ENCODE assay signal across 15 mouse cellular contexts in genomic region chr7:46459200-46459599, GRCm38 (mm10).
DNase-seq lines count a peak whose midpoint lies in the region; ATAC-seq lines count a peak whose summit lies in the region.
"Had no signal": no experiment of that assay in that cellular context is flagged by ENCODE, and none has a peak within 500 bp of the region (broad histone marks: within the 10 kb centered on the region; RNA-seq: fewer than 3 reads in every experiment).

No protein-coding gene starts in this region.

- peak overlapping the region; percentile 65 for H3K27ac ChIP-seq in midbrain, embryonic 13.5 days
- no peak overlapping the region for H3K27ac ChIP-seq in midbrain, embryonic 10.5 days (replicated peaks)
- H3K27ac ChIP-seq in hindbrain, embryonic 14.5 days, result peak overlapping the region; percentile 70
- H3K27ac ChIP-seq in neural tube, embryonic 14.5 days (ENCODE audit: low read depth, low read length), result peak overlapping the region; percentile 55
- H3K27ac ChIP-seq: liver, embryonic 12.5 days; stomach, postnatal 0 days had no signal

- ATAC-seq in midbrain, embryonic 13.5 days, result peak; percentile 70
- ATAC-seq in hindbrain, embryonic 14.5 days (ENCODE audit: low FRiP score), result peak; percentile 49
- peak; percentile 58; the same call in 1 of the 2 replicates for ATAC-seq in neural tube, embryonic 14.5 days (ENCODE audit: low read depth)
- ATAC-seq: inflammation-experienced regulatory T-cells, adult 6 months; liver, embryonic 12.5 days; lung, postnatal 0 days had no signal

- DNase-seq in midbrain, embryonic 10.5 days (ENCODE audit: low spot score), result no peak
- peak; percentile 89 for DNase-seq in cerebellum, adult 9-11 months
- DNase-seq in hindbrain, embryonic 14.5 days (ENCODE audit: low spot score), result no peak
- DNase-seq in urinary bladder, adult 18-20 months (ENCODE audit: low spot score in 2 of 2), result no peak
- no peak for DNase-seq in c-Kit-positive CD71-positive TER-119-positive erythroid progenitor cells, embryonic 14.5 days (ENCODE audit: low spot score)
- DNase-seq in layer of hippocampus, adult 9-11 months, result no peak
- DNase-seq: gastrocnemius, postnatal 36 days; kidney, postnatal 36 days; thymus, postnatal 4 days had no signal

- WGBS in midbrain, embryonic 13.5 days, result 80% methylated on average over 2 of the region's 2 CpGs
- 85% methylated on average over 2 of the region's 2 CpGs for whole genome bisulfite sequencing in midbrain, embryonic 10.5 days
- 77% methylated on average over 2 of the region's 2 CpGs for WGBS in hindbrain, embryonic 14.5 days
- 79% methylated on average over 2 of the region's 2 CpGs for WGBS in neural tube, embryonic 14.5 days

- no peaks in the 10 kb centered on the region for H3K36me3 ChIP-seq in midbrain, embryonic 13.5 days
- no peaks in the 10 kb centered on the region for H3K36me3 ChIP-seq in midbrain, embryonic 10.5 days
- H3K36me3 ChIP-seq in hindbrain, embryonic 14.5 days (replicated peaks; ENCODE audit: control insufficient read depth, insufficient read depth), result no peaks in the 10 kb centered on the region
- no peaks in the 10 kb centered on the region for H3K36me3 ChIP-seq in neural tube, embryonic 14.5 days (ENCODE audit: control insufficient read depth, insufficient read depth, low read length)
- H3K36me3 ChIP-seq: liver, embryonic 12.5 days had no signal

- H3K4me1 ChIP-seq in midbrain, embryonic 13.5 days (replicated peaks), result peaks cover 16% of the 10 kb centered on the region
- peaks cover 16% of the 10 kb centered on the region for H3K4me1 ChIP-seq in midbrain, embryonic 10.5 days
- H3K4me1 ChIP-seq in hindbrain, embryonic 14.5 days (replicated peaks; ENCODE audit: control insufficient read depth, insufficient read depth, low read length), result peaks cover 8% of the 10 kb centered on the region
- H3K4me1 ChIP-seq in neural tube, embryonic 14.5 days (ENCODE audit: control insufficient read depth, insufficient read depth, low read length), result peaks cover 6% of the 10 kb centered on the region
- H3K4me1 ChIP-seq: liver, embryonic 12.5 days had no signal

- H3K9ac ChIP-seq in midbrain, embryonic 13.5 days (replicated peaks), result no peak overlapping the region
- no peak overlapping the region for H3K9ac ChIP-seq in hindbrain, embryonic 14.5 days
- no peak overlapping the region for H3K9ac ChIP-seq in neural tube, embryonic 14.5 days (replicated peaks; ENCODE audit: low read depth, low read length)
- H3K9ac ChIP-seq: liver, embryonic 12.5 days had no signal

- H3K9me3 ChIP-seq in midbrain, embryonic 13.5 days, result no peaks in the 10 kb centered on the region
- H3K9me3 ChIP-seq in midbrain, embryonic 10.5 days (replicated peaks), result no peaks in the 10 kb centered on the region
- no peaks in the 10 kb centered on the region for H3K9me3 ChIP-seq in hindbrain, embryonic 14.5 days (ENCODE audit: control insufficient read depth, low read length)
- H3K9me3 ChIP-seq in neural tube, embryonic 14.5 days (ENCODE audit: control insufficient read depth, low read length), result no peaks in the 10 kb centered on the region
- H3K9me3 ChIP-seq: liver, embryonic 12.5 days had no signal

- H3K4me3 ChIP-seq in midbrain, embryonic 13.5 days (replicated peaks), result no peak overlapping the region
- H3K4me3 ChIP-seq in midbrain, embryonic 10.5 days, result no peak overlapping the region
- H3K4me3 ChIP-seq in hindbrain, embryonic 14.5 days (replicated peaks; ENCODE audit: low read length), result no peak overlapping the region
- no peak overlapping the region for H3K4me3 ChIP-seq in neural tube, embryonic 14.5 days (ENCODE audit: low read depth, low read length)
- H3K4me3 ChIP-seq: liver, embryonic 12.5 days had no signal

- H3K27me3 ChIP-seq in midbrain, embryonic 13.5 days, result no peaks in the 10 kb centered on the region
- no peaks in the 10 kb centered on the region for H3K27me3 ChIP-seq in midbrain, embryonic 10.5 days (ENCODE audit: low read depth, poor library complexity, severe bottlenecking)
- no peaks in the 10 kb centered on the region for H3K27me3 ChIP-seq in hindbrain, embryonic 14.5 days (ENCODE audit: control insufficient read depth, insufficient read depth, low read length)
- no peaks in the 10 kb centered on the region for H3K27me3 ChIP-seq in neural tube, embryonic 14.5 days (ENCODE audit: control insufficient read depth, insufficient read depth, low read length)
- H3K27me3 ChIP-seq: liver, embryonic 12.5 days had no signal

- H3K4me2 ChIP-seq in midbrain, embryonic 13.5 days (replicated peaks), result no peak overlapping the region
- no peak overlapping the region for H3K4me2 ChIP-seq in hindbrain, embryonic 14.5 days (replicated peaks)
- no peak overlapping the region for H3K4me2 ChIP-seq in neural tube, embryonic 14.5 days (ENCODE audit: low read depth, low read length)
- H3K4me2 ChIP-seq: liver, embryonic 12.5 days had no signal
